Mouse (Mus musculus): ENCODE measurements at regions not wholly inside any gene's neighbourhood (a gene's known extent, or its start where the extent isn't known, plus 50 kb on each side); places are given as distances from the start of the nearest gene placed in this dataset. TPM values are rescaled to one million over a fixed set of nuclear protein-coding genes. Genes with fewer than 3 reads are reported as not detected.

GRCm38 (mm10) chr3:115509658-115510057 is 205.2 kb downstream of the S1pr1 start:
- WGBS = 95% methylated on average over 4 of the region's 4 CpGs

GRCm38 (mm10) chr3:115497420-115497819 is 217.5 kb downstream of the S1pr1 start:
- Histone ChIP-seq H3K4me3 (no peak overlapping the region), H3K9me3 (no peaks in the 10 kb centered on the region), H3K4me1 (no peaks in the 10 kb centered on the region), H3K27ac (no peak overlapping the region), H3K36me3 (replicated peaks) (no peaks in the 10 kb centered on the region), H3K27me3 (ENCODE audit: poor library complexity, severe bottlenecking) (no peaks in the 10 kb centered on the region)
- WGBS = 68% methylated on average over 1 of the region's 1 CpGs
- DNase-seq (ENCODE audit: extremely low spot score, low spot score) = no peak

More at GRCm38 (mm10) chr3:115509658-115510057, 205.2 kb downstream of the S1pr1 start:
- Histone ChIP-seq H3K27ac (no peak overlapping the region), H3K36me3 (replicated peaks) (no peaks in the 10 kb centered on the region), H3K4me1 (no peaks in the 10 kb centered on the region), H3K4me3 (no peak overlapping the region), H3K27me3 (ENCODE audit: poor library complexity, severe bottlenecking) (no peaks in the 10 kb centered on the region), H3K9me3 (no peaks in the 10 kb centered on the region)
- no peak for DNase-seq (ENCODE audit: extremely low spot score, low spot score)

GRCm38 (mm10) chr3:115496110-115496509 is 218.8 kb downstream of the S1pr1 start:
- Histone ChIP-seq H3K4me3 (no peak overlapping the region), H3K27me3 (ENCODE audit: poor library complexity, severe bottlenecking) (no peaks in the 10 kb centered on the region), H3K36me3 (replicated peaks) (no peaks in the 10 kb centered on the region), H3K4me1 (no peaks in the 10 kb centered on the region), H3K27ac (no peak overlapping the region), H3K9me3 (no peaks in the 10 kb centered on the region)
- DNase-seq (ENCODE audit: extremely low spot score, low spot score) = no peak
- 91% methylated on average over 3 of the region's 3 CpGs for WGBS

GRCm38 (mm10) chr3:115495692-115496091 is 219.2 kb downstream of the S1pr1 start:
- Histone ChIP-seq H3K4me1 (no peaks in the 10 kb centered on the region), H3K27ac (no peak overlapping the region), H3K9me3 (no peaks in the 10 kb centered on the region), H3K36me3 (replicated peaks) (no peaks in the 10 kb centered on the region), H3K27me3 (ENCODE audit: poor library complexity, severe bottlenecking) (no peaks in the 10 kb centered on the region), H3K4me3 (no peak overlapping the region)
- no peak for DNase-seq (ENCODE audit: extremely low spot score, low spot score)

GRCm38 (mm10) chr3:115468980-115469379 is 245.9 kb downstream of the S1pr1 start:
- no peak for DNase-seq (ENCODE audit: extremely low spot score, low spot score)
- 91% methylated on average over 4 of the region's 4 CpGs for whole genome bisulfite sequencing

GRCm38 (mm10) chr3:115467850-115468249 is 247.0 kb downstream of the S1pr1 start:
- H3K27me3 ChIP-seq (ENCODE audit: poor library complexity, severe bottlenecking) = no peaks in the 10 kb centered on the region

More at GRCm38 (mm10) chr3:115468980-115469379, 245.9 kb downstream of the S1pr1 start:
- H3K27ac ChIP-seq = no peak overlapping the region
- no peaks in the 10 kb centered on the region for H3K27me3 ChIP-seq (ENCODE audit: poor library complexity, severe bottlenecking)
- H3K9me3 ChIP-seq = no peaks in the 10 kb centered on the region
- no peaks in the 10 kb centered on the region for H3K4me1 ChIP-seq
- no peak overlapping the region for H3K4me3 ChIP-seq
- H3K36me3 ChIP-seq (replicated peaks) = no peaks in the 10 kb centered on the region

GRCm38 (mm10) chr3:115462623-115463022 is 252.2 kb downstream of the S1pr1 start:
- no peak overlapping the region for H3K4me3 ChIP-seq
- no peaks in the 10 kb centered on the region for H3K4me1 ChIP-seq
- 79% methylated on average over 3 of the region's 3 CpGs for WGBS
- no peaks in the 10 kb centered on the region for H3K36me3 ChIP-seq (replicated peaks)
- H3K27me3 ChIP-seq (ENCODE audit: poor library complexity, severe bottlenecking) = no peaks in the 10 kb centered on the region
- H3K27ac ChIP-seq = no peak overlapping the region
- no peak for DNase-seq (ENCODE audit: extremely low spot score, low spot score)
- no peaks in the 10 kb centered on the region for H3K9me3 ChIP-seq

More at GRCm38 (mm10) chr3:115467850-115468249, 247.0 kb downstream of the S1pr1 start:
- Histone ChIP-seq H3K36me3 (replicated peaks) (no peaks in the 10 kb centered on the region), H3K4me1 (no peaks in the 10 kb centered on the region), H3K4me3 (no peak overlapping the region), H3K27ac (no peak overlapping the region), H3K9me3 (no peaks in the 10 kb centered on the region)
- WGBS = 61% methylated on average over 2 of the region's 2 CpGs
- no peak for DNase-seq (ENCODE audit: extremely low spot score, low spot score)

Small RNA genes in the stretch of these regions (microRNA-seq; reads per million reads assigned to microRNA genes)
- gene Gm25347 = not detected

Data from forebrain, embryonic 10.5 days (tissue).